Mouse (Mus musculus): ENCODE data around the gene Fbxl20.

DNA sequence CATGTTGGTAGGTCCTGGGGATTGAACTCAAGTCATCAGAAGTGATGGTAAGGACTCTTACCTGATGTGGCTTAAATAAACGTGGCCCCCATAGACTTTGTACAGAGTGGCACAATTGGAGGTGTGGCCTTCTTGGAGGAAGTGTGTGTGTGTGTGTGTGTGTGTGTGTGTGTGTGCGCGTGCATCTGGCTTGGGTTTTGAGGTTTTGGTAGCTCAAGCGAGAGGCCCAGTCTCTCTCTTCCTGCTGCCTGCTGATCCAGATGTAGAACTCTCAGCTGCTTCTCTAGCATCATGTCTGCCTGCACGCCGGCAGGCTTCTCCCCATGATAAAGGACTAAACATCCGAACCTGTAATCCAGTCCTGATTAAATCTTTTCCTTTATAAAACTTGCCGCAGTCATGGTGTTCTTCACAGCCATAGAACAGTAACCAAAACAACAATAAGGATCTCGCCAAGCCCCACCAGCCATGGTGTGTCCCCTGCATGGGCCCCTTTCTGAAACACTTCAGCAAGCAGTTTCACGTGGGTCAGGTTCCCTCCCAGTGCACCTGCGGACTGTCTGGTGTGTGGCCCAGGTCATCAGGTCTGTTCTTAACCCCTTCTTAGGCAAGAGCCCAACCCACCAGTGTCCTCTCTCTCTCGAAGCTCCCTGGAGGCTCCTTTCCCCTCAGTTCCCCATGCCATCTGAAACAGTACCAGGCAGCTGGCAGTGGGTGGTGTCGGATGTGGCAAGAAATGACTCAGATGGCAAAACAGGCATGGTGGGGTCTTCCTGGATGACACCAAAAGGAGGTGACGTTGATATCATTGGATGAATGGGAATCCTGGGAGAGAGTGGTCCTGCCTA, 100.3 kb downstream of the Fbxl20 start:
- TF ChIP-seq CTCF (IDR thresholded peaks at IDR 0.05; ENCODE audit: low read depth) = no peak
- no peak for TF ChIP-seq EP300 (IDR thresholded peaks at IDR 0.05; ENCODE audit: low read depth)
